Mouse (Mus musculus) stomach, embryonic 16.5 days (tissue): ENCODE data around the gene Cpne5. TPM values are rescaled to one million over a fixed set of nuclear protein-coding genes. Genes with fewer than 3 reads are reported as not detected.

Experiments used
- ATAC-seq: fragments of 200-750 bp; cut with Nextera tagmentation; 2 replicates; pipeline ENCODE4 v1.8.0; 2017; ENCODE audit warnings: moderate number of reproducible peaks, moderate TSS enrichment; ENCODE audit not compliant: insufficient read depth, low FRiP score
- H3K27ac ChIP-seq: fragments of 300-500 bp; sonication (generic); 2 replicates; pipeline ENCODE4 v1.5.1; 2014; ENCODE audit warnings: low read length
- H3K27me3 ChIP-seq: fragments of 300-500 bp; sonication (generic); 2 replicates; pipeline ENCODE4 v1.6.1; 2014; ENCODE audit warnings: low read length, control low read depth, mixed read lengths; ENCODE audit not compliant: control insufficient read depth, insufficient read depth
- H3K36me3 ChIP-seq: fragments of 300-500 bp; sonication (generic); 2 replicates; pipeline ENCODE4 v1.6.1; 2014; ENCODE audit warnings: low read length; ENCODE audit not compliant: control insufficient read depth, insufficient read depth
- H3K4me1 ChIP-seq: fragments of 300-500 bp; sonication (generic); 2 replicates; pipeline ENCODE4 v1.6.1; 2014; ENCODE audit warnings: low read length, control low read depth, mixed read lengths; ENCODE audit not compliant: control insufficient read depth, insufficient read depth
- H3K4me2 ChIP-seq: fragments of 300-500 bp; sonication (generic); 2 replicates; pipeline ENCODE4 v1.6.1; 2014; ENCODE audit warnings: low read depth, low read length, mixed read lengths
- H3K4me3 ChIP-seq: fragments of 300-500 bp; sonication (generic); replicated peaks from 2 replicates; pipeline ENCODE4 v1.5.1; 2014; ENCODE audit warnings: mild to moderate bottlenecking, low read length
- H3K9ac ChIP-seq: fragments of 300-500 bp; sonication (generic); 2 replicates; pipeline ENCODE4 v1.6.1; 2014; ENCODE audit warnings: low read length
- H3K9me3 ChIP-seq: fragments of 300-500 bp; sonication (generic); replicated peaks from 2 replicates; pipeline ENCODE4 v1.6.1; 2016; ENCODE audit warnings: low read length, control low read depth; ENCODE audit not compliant: control insufficient read depth
- WGBS: fragments of 180-500 bp; shearing (Covaris S2); extraction: QIAGEN DNeasy Blood & Tissue Kit; methylation state at CpG from one replicate; pipeline ENCODE4 v1.1.7; 2014; 5-methylcytosine and 5-hydroxymethylcytosine counted together
- polyA plus RNA-seq: library from polyadenylated mRNA; unstranded; fragments of >200 nt; fragmentation: Nextera tagmentation; extraction: Ambion mirVana; gene quantifications from 2 replicates; pipeline ENCODE4 v1.2.1, GENCODE M21; 2015

Gene Cpne5
- polyA plus RNA-seq, 1 experiment from 2014 or later = 7.5 TPM

DNA sequence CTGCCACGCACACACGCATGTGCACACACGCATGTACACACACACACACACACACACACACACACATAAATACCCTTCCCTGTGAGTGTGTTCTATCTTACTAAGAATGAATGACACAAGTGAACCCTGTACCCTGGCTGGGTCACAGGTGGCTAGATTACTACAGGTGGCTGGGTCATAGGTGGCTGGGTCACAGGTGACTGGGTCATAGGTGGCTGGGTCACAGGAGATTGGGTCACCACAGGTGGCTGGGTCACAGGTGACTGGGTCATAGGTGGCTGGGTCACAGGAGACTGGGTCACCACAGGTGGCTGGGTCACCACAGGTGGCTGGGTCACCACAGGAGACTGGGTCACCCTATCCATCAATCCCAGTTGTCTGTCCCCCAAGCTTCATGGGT lies 27.9 kb downstream of the Cpne5 start:
- no peaks in the 10 kb centered on the region for H3K9me3 ChIP-seq
- no peaks in the 10 kb centered on the region for H3K27me3 ChIP-seq
- no peak for ATAC-seq
- peaks cover 6% of the 10 kb centered on the region for H3K4me1 ChIP-seq
- no peak overlapping the region for H3K4me3 ChIP-seq
- WGBS = 97% methylated on average over 3 of the region's 3 CpGs
- H3K4me2 ChIP-seq = no peak overlapping the region
- H3K27ac ChIP-seq = no peak overlapping the region
- no peak overlapping the region for H3K9ac ChIP-seq
- no peaks in the 10 kb centered on the region for H3K36me3 ChIP-seq

DNA sequence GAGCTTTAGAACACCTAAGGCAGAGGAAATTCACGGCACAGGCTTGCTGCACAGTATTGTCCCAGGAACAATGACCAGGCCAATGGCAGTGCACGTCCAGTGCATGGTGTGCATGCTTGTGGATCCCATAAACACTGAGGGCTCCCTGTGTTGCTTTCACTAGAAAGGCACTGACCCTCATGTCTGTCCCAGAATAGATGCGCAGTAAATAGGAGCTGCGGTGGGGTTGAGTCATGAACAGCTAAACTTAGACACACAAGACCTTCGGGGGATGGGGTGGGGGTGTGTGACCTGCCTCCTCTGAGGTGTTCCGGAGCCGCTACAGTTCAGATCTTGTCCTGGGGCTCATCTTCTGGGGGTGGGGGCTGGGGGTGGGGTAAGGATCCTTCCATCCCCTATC lies 31.9 kb downstream of the Cpne5 start:
- H3K9ac ChIP-seq = no peak overlapping the region
- ATAC-seq = no peak
- no peaks in the 10 kb centered on the region for H3K9me3 ChIP-seq
- no peak overlapping the region for H3K4me3 ChIP-seq
- H3K4me1 ChIP-seq = no peaks in the 10 kb centered on the region
- H3K4me2 ChIP-seq = no peak overlapping the region
- H3K36me3 ChIP-seq = no peaks in the 10 kb centered on the region
- no peaks in the 10 kb centered on the region for H3K27me3 ChIP-seq
- 80% methylated on average over 7 of the region's 7 CpGs for whole genome bisulfite sequencing
- H3K27ac ChIP-seq = no peak overlapping the region

DNA sequence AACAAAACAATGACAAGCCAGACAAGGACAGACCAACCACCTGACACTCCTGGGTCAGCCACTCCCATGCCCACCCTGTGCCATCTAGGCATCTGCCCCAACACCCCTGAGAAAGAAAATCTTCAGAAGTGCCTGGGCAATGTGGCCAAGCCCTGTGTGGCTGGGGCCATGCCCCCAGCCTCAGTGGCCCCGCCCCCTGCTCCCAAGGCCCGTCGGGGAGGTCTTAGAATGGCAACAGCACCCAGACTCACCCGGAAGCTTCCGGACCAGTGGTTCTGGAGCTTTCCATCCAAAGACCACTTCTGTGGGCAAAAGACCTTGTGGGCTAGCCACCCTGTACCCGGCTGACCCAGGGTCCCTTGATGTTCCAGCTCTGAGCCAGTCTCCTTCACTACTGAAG lies 35.4 kb downstream of the Cpne5 start:
- Histone ChIP-seq H3K27me3 (no peaks in the 10 kb centered on the region), H3K9ac (no peak overlapping the region), H3K4me2 (no peak overlapping the region), H3K36me3 (no peaks in the 10 kb centered on the region), H3K9me3 (no peaks in the 10 kb centered on the region), H3K4me1 (peaks cover 9% of the 10 kb centered on the region), H3K4me3 (no peak overlapping the region), H3K27ac (no peak overlapping the region)
- WGBS = 69% methylated on average over 6 of the region's 6 CpGs
- ATAC-seq = no peak

DNA sequence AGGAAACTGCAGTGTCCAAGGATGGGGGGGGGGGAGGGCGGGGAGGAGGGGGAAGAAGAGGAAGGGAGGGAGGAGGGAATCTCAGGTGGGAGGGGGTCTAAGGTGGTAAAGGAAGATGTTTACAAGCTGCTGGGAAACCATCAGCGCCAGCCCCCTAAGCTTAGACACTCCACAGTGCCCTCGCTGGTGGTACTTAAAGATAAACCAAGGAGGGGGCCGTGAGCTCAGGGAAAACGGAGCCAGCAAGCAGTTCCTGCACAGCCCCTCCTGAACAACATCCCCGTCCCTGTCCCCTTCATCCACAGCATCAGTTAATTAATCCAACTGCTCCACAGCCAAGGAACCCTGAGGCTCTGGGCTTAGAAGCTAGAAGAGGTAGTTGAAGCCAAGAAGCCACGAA lies 38.1 kb downstream of the Cpne5 start:
- H3K4me1 ChIP-seq = peaks cover 9% of the 10 kb centered on the region

DNA sequence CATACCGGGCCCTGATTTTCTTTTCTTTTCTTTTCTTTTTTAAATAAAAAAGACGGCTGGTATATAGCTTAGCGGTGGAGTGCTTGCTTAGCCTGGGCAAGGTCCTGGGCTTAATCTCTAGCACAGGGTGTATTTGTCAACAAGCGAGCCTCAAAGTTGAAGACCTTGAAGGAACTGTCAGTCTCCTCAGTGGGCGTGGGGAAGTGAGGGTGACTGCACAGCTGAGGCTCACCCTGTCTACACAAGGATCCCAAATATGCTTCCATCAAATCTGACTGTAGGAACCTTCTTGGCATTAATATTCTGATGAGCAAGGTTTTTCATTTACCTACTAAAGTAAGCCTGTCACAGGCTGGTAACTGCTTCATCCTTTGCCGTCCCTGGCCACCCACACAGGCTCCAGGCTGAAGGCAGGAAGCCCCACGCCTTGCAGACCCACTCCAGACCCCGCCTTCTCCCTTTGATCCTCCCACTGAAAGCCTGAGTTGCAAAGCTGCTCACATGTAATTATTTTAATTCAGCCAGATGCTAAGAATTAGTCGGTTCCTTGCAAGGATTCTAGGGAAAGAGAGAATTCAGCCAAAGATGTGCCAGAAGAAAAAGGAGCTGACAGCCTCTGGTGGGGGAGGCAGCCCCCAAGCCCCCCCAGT lies 38.7 kb downstream of the Cpne5 start:
- Histone ChIP-seq H3K4me1 (peaks cover 9% of the 10 kb centered on the region), H3K4me2 (no peak overlapping the region), H3K27me3 (no peaks in the 10 kb centered on the region), H3K36me3 (no peaks in the 10 kb centered on the region), H3K9ac (no peak overlapping the region), H3K9me3 (no peaks in the 10 kb centered on the region), H3K27ac (no peak overlapping the region; the same call in 1 of the 2 replicates), H3K4me3 (no peak overlapping the region)
- ATAC-seq = peak; percentile 44; the same call in 1 of the 2 replicates
- 17% methylated on average over 9 of the region's 9 CpGs for WGBS

More for the DNA sequence above, 38.1 kb downstream of the Cpne5 start:
- 32% methylated on average over 7 of the region's 7 CpGs for WGBS
- ATAC-seq = no peak
- Histone ChIP-seq H3K4me2 (no peak overlapping the region), H3K27ac (no peak overlapping the region), H3K9ac (no peak overlapping the region), H3K36me3 (no peaks in the 10 kb centered on the region), H3K4me3 (no peak overlapping the region), H3K9me3 (no peaks in the 10 kb centered on the region), H3K27me3 (no peaks in the 10 kb centered on the region)

DNA sequence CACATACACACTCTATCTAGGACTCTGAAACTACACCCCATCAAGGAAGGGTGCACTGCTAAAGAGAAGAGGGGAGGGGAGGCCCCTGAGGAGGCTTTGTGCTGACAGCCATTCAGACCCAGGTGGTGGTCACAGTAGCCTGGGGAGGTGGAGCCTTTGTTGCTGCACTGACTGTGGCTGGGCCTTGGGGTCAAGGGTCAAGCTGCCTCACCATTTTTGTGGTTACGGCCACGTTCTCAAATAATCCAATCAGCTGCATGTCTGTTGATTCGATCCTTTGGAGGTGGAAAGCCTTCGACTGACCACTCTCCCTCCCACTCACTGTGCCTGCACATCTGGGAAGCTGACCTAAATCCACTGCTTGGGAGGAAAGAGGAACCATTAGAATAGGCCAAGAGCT lies 42.4 kb downstream of the Cpne5 start:
- Histone ChIP-seq H3K4me1 (peaks cover 9% of the 10 kb centered on the region), H3K27ac (no peak overlapping the region), H3K4me2 (no peak overlapping the region), H3K4me3 (no peak overlapping the region), H3K9ac (no peak overlapping the region), H3K36me3 (no peaks in the 10 kb centered on the region), H3K27me3 (no peaks in the 10 kb centered on the region), H3K9me3 (no peaks in the 10 kb centered on the region)
- WGBS = 47% methylated on average over 4 of the region's 4 CpGs
- ATAC-seq = no peak

DNA sequence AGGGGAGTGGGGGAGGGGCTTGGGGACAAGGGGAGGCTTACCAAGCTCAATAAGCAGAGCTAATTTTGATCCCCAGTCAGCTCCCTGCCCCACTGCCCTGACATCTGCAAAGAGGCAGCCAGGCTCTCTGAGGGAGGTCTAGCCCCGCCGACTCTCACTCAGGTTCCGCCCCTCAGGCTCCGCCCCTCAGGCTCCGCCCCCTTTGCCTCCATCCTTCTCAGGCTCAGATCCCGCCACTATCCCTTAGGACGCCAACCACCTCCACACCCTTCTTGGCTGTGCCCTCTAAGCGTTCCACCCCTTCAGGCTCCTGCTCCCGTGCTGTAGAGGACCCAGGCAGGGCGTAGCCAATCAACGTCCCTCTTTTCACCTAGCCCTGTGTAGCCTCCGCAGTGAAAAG lies 49.0 kb downstream of the Cpne5 start:
- Histone ChIP-seq H3K36me3 (no peaks in the 10 kb centered on the region), H3K4me2 (0 out of 2 replicates have a peak overlapping the region, but pooled peaks have one; percentile 12), H3K9ac (no peak overlapping the region; the same call in 1 of the 2 replicates), H3K4me1 (peaks cover 14% of the 10 kb centered on the region; the same call in 1 of the 2 replicates), H3K9me3 (no peaks in the 10 kb centered on the region), H3K27ac (no peak overlapping the region), H3K4me3 (no peak overlapping the region), H3K27me3 (no peaks in the 10 kb centered on the region)
- peak; percentile 49; the same call in 1 of the 2 replicates for ATAC-seq
- 11% methylated on average over 12 of the region's 12 CpGs for WGBS

DNA sequence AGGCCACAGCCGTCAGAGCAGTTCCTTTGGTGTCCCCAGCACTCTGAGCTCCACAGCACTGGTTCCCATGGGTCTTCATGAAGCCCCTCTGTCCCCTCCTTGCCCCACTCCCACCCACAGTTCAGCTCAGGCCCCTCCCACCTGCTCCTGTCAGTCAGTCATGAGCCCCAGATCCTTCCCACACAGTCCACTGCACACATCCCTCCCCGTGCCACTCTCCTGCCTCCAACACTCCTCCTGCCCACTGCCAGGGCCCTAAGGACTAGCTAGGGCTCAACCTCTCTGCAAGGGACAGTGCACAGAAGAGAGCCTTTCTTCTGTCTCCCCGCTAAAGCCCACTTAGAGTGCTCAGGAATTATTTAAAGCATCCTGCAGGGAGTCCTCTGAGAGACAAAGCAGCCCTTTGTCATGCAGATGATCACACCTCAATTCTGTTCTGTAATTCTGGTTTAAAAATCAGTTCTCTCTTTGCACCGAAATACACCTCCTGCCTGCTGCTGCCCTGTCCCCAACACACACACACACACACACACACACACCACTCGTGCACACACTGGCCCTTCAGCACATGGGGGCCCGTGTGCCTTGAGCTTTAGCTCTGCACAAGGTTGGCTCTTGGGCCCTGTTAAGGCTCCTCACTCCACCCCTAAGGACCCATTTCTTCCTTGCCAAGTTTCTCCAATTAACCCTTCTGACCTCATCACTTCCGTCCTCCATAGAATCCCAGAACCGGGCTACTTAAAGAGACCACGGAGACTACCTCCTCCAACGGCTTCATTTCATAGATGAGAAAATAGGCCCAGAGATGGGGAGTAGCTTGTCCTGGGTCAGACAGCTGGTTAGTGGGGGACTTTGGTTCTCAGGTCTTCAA lies 50.7 kb downstream of the Cpne5 start:
- Histone ChIP-seq H3K4me1 (peaks cover 14% of the 10 kb centered on the region; the same call in 1 of the 2 replicates), H3K27ac (no peak overlapping the region), H3K4me2 (no peak overlapping the region), H3K9ac (no peak overlapping the region), H3K36me3 (no peaks in the 10 kb centered on the region), H3K27me3 (no peaks in the 10 kb centered on the region), H3K9me3 (no peaks in the 10 kb centered on the region), H3K4me3 (no peak overlapping the region)
- ATAC-seq = no peak
- 52% methylated on average over 10 of the region's 10 CpGs for WGBS

DNA sequence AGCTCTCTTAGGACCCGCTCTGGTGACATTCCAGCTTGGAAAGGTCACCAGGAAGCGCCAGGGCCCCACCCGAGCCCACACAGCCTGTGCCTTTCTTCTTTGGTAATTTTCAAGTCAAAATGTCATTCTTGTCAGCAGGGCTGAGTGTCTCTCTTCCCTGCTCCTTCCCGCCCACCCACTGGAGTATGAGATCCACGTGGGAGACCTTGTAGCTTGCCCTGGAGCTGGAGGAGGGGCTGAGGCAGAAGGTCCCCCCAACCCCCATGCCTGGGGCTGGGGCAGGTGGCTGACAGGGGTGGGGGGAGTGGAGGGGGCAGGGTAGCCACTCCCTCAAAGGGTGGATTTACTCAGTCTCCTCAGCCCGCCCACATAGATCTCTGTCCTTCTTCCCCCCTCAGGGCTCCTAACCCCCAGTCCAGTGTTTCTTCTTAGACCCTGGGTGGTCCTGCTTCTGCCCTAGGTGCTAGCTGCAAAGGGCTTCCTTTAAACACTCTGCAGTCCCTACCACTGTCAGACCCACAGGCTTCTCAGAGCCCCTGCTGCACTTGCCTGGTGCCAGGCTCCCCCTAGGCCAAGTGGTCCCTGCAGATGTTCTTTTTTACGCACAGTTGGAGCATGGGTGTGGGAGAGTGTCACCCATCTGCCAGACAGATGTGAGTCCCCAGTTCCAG lies 52.5 kb downstream of the Cpne5 start:
- Histone ChIP-seq H3K36me3 (no peaks in the 10 kb centered on the region), H3K4me1 (peaks cover 14% of the 10 kb centered on the region; the same call in 1 of the 2 replicates), H3K27ac (no peak overlapping the region), H3K4me3 (no peak overlapping the region), H3K27me3 (no peaks in the 10 kb centered on the region), H3K4me2 (no peak overlapping the region), H3K9me3 (no peaks in the 10 kb centered on the region), H3K9ac (no peak overlapping the region)
- 44% methylated on average over 7 of the region's 7 CpGs for WGBS
- no peak for ATAC-seq
